Mouse (Mus musculus) brown adipose tissue, adult 24 weeks (tissue): ENCODE measurements around the gene Mapkap1. TPM values are rescaled to one million over a fixed set of nuclear protein-coding genes. Genes with fewer than 3 reads are reported as not detected.

Experiments
- H3K27ac ChIP-seq: fragments of 200-500 bp; replicated peaks from 2 replicates; pipeline ENCODE4 v1.5.1; 2012; ENCODE audit warnings: low read depth, mild to moderate bottlenecking, low read length
- H3K4me1 ChIP-seq: fragments of 200-500 bp; 2 replicates; pipeline ENCODE4 v1.6.1; 2012; ENCODE audit warnings: low read length, mixed read lengths; ENCODE audit not compliant: control insufficient read depth, insufficient read depth, insufficient read length
- H3K4me3 ChIP-seq: fragments of 200-500 bp; 2 replicates; pipeline ENCODE4 v1.5.1; 2012; ENCODE audit warnings: low read depth, mild to moderate bottlenecking, low read length, moderate library complexity; ENCODE audit not compliant: insufficient read depth
- polyA plus RNA-seq: library from polyadenylated mRNA; stranded (reverse); fragments of >200 nt; gene quantifications from 2 replicates; pipeline ENCODE4 v1.2.4, GENCODE M21; 2012; ENCODE audit not compliant: missing spikeins, insufficient read depth, insufficient read length

Mapkap1 gene
- polyA plus RNA-seq, 1 experiment = 40.6 TPM

DNA sequence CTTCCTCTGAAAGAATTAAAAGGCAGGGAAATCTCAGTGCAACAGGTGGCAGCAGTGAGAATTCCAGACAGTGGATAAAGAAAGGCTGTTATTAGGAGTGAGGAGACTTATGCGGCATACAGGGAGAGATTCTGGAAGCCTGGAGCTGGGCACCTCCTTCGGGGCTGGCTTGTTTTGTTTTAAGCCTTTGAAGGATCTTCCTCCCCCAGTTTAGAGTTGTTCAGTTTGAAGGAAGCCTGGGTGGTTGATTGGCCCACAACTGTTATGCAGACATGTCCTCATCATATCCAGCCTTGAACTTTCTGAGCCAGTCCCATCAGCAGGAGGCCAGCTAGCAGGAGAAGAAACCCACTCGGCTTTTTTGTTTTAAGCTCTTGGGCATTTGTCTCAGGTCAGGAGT, 198.5 kb downstream of the Mapkap1 start:
- Histone ChIP-seq H3K27ac (no peak overlapping the region), H3K4me3 (no peak overlapping the region), H3K4me1 (no peaks in the 10 kb centered on the region; the same call in 1 of the 2 replicates)

DNA sequence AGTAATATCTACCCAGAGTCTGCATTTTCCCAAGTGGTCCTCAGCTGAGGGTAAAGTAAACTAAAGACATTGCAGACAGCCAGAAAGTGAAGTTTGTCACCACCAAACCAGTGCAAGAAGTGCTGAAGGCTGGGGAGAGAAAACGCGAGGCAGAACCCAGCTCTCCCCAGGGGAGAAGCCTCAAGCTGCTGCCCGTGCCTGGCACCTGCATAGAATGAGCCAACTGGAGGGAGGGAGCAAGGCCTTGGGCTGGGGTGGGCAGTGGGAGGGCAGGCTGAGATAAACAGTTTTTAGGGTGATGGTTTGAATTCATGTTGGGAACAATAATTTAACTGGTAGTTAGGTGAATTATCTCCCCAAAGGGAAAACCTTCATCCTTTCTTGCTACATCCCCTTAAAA, 202.3 kb downstream of the Mapkap1 start:
- H3K4me3 ChIP-seq = no peak overlapping the region
- H3K27ac ChIP-seq = no peak overlapping the region
- H3K4me1 ChIP-seq = no peaks in the 10 kb centered on the region; the same call in 1 of the 2 replicates

DNA sequence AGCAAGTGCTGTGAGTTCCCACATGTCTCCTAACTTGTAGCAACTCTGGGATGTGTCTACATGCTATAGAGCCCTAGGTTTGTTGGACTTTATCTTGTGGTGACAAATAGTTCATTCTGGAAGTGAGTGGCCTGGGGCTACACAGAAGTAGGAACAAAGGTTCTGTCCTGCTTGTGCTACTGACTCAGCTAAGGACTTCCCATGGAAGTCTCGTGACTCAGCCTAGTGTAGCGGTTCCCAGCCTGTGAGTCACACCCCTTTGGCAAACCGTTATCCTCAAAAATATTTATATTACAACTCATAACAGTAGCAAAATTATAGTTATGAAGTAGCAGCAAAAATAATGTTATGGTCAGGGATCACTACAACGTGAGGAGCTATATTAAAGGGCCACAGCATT, 202.9 kb downstream of the Mapkap1 start:
- H3K27ac ChIP-seq = no peak overlapping the region
- no peak overlapping the region for H3K4me3 ChIP-seq
- no peaks in the 10 kb centered on the region; the same call in 1 of the 2 replicates for H3K4me1 ChIP-seq

GRCm38 (mm10) chr2:34620778-34621415, 214.3 kb downstream of the Mapkap1 start:
- no peak overlapping the region for H3K27ac ChIP-seq
- no peaks in the 10 kb centered on the region for H3K4me1 ChIP-seq
- H3K4me3 ChIP-seq = no peak overlapping the region

GRCm38 (mm10) chr2:34621485-34621884, 214.9 kb downstream of the Mapkap1 start:
- no peak overlapping the region for H3K4me3 ChIP-seq
- H3K27ac ChIP-seq = no peak overlapping the region
- H3K4me1 ChIP-seq = no peaks in the 10 kb centered on the region

GRCm38 (mm10) chr2:34622518-34622917, 215.9 kb downstream of the Mapkap1 start:
- Histone ChIP-seq H3K27ac (no peak overlapping the region), H3K4me3 (no peak overlapping the region), H3K4me1 (0 out of 2 replicates have a peak, but pooled peaks cover 6% of the 10 kb centered on the region)

DNA sequence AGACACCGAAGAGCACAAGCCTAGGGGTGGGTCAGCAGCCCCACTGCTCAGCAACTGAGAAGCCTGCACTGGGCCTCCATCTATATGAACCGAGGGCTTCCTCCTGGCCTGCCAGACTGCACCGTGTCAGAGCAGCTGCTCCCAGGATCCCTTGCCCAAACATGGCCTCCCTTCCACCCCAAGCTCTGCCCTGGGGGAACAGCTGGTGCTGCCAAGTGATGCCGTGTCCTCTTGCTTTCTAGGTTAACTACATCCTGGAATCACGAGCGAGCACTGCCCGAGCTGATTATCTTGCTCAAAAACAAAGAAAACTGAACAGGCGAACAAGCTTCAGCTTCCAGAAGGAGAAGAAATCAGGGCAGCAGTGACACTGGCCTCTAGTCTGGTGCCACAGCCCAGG, 216.6 kb downstream of the Mapkap1 start:
- Histone ChIP-seq H3K4me1 (peaks cover 9% of the 10 kb centered on the region; the same call in 1 of the 2 replicates), H3K27ac (no peak overlapping the region), H3K4me3 (no peak overlapping the region)

DNA sequence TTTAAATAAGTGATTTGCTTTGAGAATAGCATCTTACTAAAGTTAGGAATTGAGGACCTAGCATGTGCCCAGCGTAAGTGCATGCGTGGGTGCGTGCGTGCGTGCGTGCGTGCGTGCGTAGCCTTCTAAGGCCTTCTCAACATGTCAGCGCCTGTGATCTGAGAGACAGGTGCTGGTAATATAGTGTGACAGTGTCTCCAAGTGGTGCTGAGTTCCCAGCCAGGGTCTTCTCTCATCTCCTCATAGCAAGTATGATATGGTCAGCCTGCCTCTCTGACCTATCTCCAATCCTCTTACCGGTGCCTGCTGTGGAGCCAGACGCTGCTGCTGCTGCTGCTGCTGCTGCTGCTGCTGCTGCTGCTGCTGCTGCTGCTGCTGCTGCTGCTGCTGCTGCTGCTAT, 217.5 kb downstream of the Mapkap1 start:
- Histone ChIP-seq H3K4me3 (no peak overlapping the region), H3K27ac (no peak overlapping the region), H3K4me1 (peaks cover 18% of the 10 kb centered on the region)

GRCm38 (mm10) chr2:34627328-34628226, 221.0 kb downstream of the Mapkap1 start:
- Histone ChIP-seq H3K27ac (no peak overlapping the region), H3K4me3 (no peak overlapping the region), H3K4me1 (peaks cover 21% of the 10 kb centered on the region)

- Histone ChIP-seq H3K4me3 (no peak overlapping the region), H3K27ac (no peak overlapping the region), H3K4me1 (peaks cover 21% of the 10 kb centered on the region)
Measured at GRCm38 (mm10) chr2:34628903-34629540, 222.5 kb downstream of the Mapkap1 start.

- peaks cover 21% of the 10 kb centered on the region for H3K4me1 ChIP-seq
- H3K27ac ChIP-seq = no peak overlapping the region
- H3K4me3 ChIP-seq = no peak overlapping the region
Measured at GRCm38 (mm10) chr2:34629758-34630157, 223.2 kb downstream of the Mapkap1 start.

DNA sequence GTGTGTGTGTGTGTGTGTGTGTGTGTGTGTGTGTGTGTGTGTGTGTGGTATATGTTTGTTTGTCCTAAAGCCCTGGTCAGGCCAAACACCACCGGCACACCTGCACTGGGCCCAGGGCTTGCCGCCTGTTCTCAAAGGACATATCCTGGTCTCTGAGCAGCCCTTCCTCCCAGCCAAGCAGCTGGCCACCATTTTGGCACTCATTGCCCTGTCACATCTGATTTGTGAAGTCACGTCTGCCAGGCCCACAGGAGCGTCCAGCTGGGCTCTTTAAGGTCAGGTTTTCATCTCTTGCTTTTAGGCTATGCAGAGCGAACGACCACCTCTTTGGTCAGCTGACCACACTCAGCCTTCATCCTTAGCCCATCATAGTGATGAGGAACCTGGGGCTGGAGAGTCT, 223.9 kb downstream of the Mapkap1 start:
- H3K4me1 ChIP-seq = peaks cover 21% of the 10 kb centered on the region
- H3K4me3 ChIP-seq = no peak overlapping the region
- H3K27ac ChIP-seq = no peak overlapping the region

- Histone ChIP-seq H3K4me3 (no peak overlapping the region), H3K27ac (no peak overlapping the region), H3K4me1 (peaks cover 17% of the 10 kb centered on the region)
Measured at GRCm38 (mm10) chr2:34632051-34632450, 225.5 kb downstream of the Mapkap1 start.

- Histone ChIP-seq H3K4me3 (no peak overlapping the region), H3K27ac (no peak overlapping the region), H3K4me1 (no peaks in the 10 kb centered on the region)
Measured at GRCm38 (mm10) chr2:34635249-34636165, 228.9 kb downstream of the Mapkap1 start.
